Mouse (Mus musculus): ENCODE data around the gene Gimap8. TPM values are rescaled to one million over a fixed set of nuclear protein-coding genes. Genes with fewer than 3 reads are reported as not detected.

The Gimap8 gene
- polyA plus RNA-seq, 1 experiment from 2014 or later = 0.93 TPM

DNA sequence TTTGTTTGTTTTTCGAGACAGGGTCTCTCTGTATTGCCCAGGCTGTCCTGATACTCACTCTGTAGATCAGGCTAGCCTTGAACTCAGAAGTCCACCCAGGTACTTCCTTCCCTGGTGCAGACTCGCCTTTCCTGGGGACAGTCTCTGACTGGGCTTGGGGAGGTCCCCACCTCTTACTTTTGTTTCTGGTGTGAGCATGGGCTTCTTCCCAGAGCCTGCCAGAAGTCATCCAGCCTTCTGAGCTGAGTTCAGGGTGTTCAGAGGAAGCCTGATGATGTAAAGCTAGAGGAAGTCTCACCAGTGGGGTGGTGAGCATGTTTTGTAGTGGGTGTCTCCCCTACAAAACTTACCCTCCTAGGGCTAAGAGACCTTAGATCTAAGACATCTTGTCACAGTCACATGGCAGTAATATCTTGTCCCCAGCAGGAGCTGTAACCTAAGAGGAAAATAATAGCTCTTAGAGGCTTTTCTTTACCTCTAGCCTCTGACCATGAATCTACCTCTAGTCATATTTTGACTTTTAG is 22.5 kb downstream of the Gimap8 start:
- no peak overlapping the region for H3K4me2 ChIP-seq
- no peaks in the 10 kb centered on the region for H3K36me3 ChIP-seq
- no peak for ATAC-seq
- no peaks in the 10 kb centered on the region; the same call in 1 of the 2 replicates for H3K4me1 ChIP-seq
- no peaks in the 10 kb centered on the region for H3K9me3 ChIP-seq (replicated peaks)
- WGBS (ENCODE audit: insufficient replicate concordance) = 51% methylated on average over 2 of the region's 2 CpGs
- no peaks in the 10 kb centered on the region; the same call in 1 of the 2 replicates for H3K27me3 ChIP-seq (replicated peaks)
- no peak overlapping the region for H3K27ac ChIP-seq
- H3K4me3 ChIP-seq = no peak overlapping the region
- no peak overlapping the region for H3K9ac ChIP-seq

GRCm38 (mm10) chr6:48674291-48675058 is 27.4 kb downstream of the Gimap8 start:
- no peak overlapping the region for H3K4me2 ChIP-seq
- H3K4me3 ChIP-seq = no peak overlapping the region
- H3K9ac ChIP-seq = no peak overlapping the region
- WGBS (ENCODE audit: insufficient replicate concordance) = 85% methylated on average over 9 of the region's 9 CpGs
- peaks cover 33% of the 10 kb centered on the region for H3K4me1 ChIP-seq
- no peak overlapping the region for H3K27ac ChIP-seq
- no peak for ATAC-seq
- H3K27me3 ChIP-seq (replicated peaks) = no peaks in the 10 kb centered on the region; the same call in 1 of the 2 replicates
- 0 out of 2 replicates have a peak, but pooled peaks cover 5% of the 10 kb centered on the region for H3K36me3 ChIP-seq
- H3K9me3 ChIP-seq (replicated peaks) = no peaks in the 10 kb centered on the region

DNA sequence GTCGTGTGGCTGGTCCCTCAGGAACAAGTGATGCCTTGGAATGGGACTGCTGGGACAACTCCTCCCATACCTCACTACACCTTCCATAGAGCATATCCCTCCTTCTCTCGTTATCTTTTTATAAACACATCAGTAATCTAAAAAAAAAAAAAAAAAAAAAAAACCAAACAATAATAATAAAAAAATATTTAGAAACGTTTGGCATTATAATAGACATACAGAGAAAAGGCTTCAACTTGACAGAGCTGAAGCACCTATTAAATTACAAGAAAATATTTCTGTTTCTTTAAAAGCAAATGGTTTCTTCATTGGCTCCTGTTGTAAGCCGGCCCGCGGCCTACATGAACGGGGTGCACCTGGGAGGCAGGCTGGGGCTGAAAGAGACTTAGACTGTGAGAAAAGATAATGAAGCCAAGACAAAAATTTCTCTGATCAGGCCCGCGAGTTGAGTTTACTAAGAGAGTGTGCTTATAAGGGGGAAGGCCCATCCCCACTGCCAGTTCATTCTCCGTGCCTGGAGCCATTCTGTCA is 28.4 kb downstream of the Gimap8 start:
- peak overlapping the region; percentile 67; the same call in 1 of the 2 replicates for H3K27ac ChIP-seq
- peak; percentile 38 for ATAC-seq
- WGBS (ENCODE audit: insufficient replicate concordance) = 25% methylated on average over 10 of the region's 10 CpGs
- H3K9ac ChIP-seq = peak overlapping the region; percentile 58
- peak overlapping the region; percentile 67 for H3K4me2 ChIP-seq
- H3K4me3 ChIP-seq = peak overlapping the region; percentile 53
- no peaks in the 10 kb centered on the region for H3K9me3 ChIP-seq (replicated peaks)
- no peaks in the 10 kb centered on the region; the same call in 1 of the 2 replicates for H3K27me3 ChIP-seq (replicated peaks)
- peaks cover 33% of the 10 kb centered on the region for H3K4me1 ChIP-seq
- peaks cover 10% of the 10 kb centered on the region; the same call in 1 of the 2 replicates for H3K36me3 ChIP-seq

GRCm38 (mm10) chr6:48675931-48676859 is 29.2 kb downstream of the Gimap8 start, which contains the start of gene Gimap9:
TSS of gene Gimap9 (plus strand) at chr6:48676129.
- ATAC-seq = peak; percentile 86
- WGBS (ENCODE audit: insufficient replicate concordance) = 12% methylated on average over 11 of the region's 13 CpGs
- H3K36me3 ChIP-seq = peaks cover 10% of the 10 kb centered on the region; the same call in 1 of the 2 replicates
- peak within 1 kb of the TSS; percentile 58 for H3K9ac ChIP-seq
- H3K4me1 ChIP-seq = peaks cover 33% of the 10 kb centered on the region
- H3K9me3 ChIP-seq (replicated peaks) = no peaks in the 10 kb centered on the region
- H3K27ac ChIP-seq = peak within 1 kb of the TSS; percentile 67
- H3K27me3 ChIP-seq (replicated peaks) = no peaks in the 10 kb centered on the region; the same call in 1 of the 2 replicates
- peak within 1 kb of the TSS; percentile 53 for H3K4me3 ChIP-seq
- peak within 1 kb of the TSS; percentile 67 for H3K4me2 ChIP-seq

GRCm38 (mm10) chr6:48676860-48677415 is 29.9 kb downstream of the Gimap8 start:
- Histone ChIP-seq H3K4me2 (peak overlapping the region; percentile 67), H3K9me3 (replicated peaks) (no peaks in the 10 kb centered on the region), H3K4me1 (peaks cover 33% of the 10 kb centered on the region), H3K27ac (no peak overlapping the region), H3K36me3 (peaks cover 10% of the 10 kb centered on the region; the same call in 1 of the 2 replicates), H3K9ac (peak overlapping the region; percentile 58; the same call in 1 of the 2 replicates), H3K27me3 (replicated peaks) (no peaks in the 10 kb centered on the region; the same call in 1 of the 2 replicates), H3K4me3 (peak overlapping the region; percentile 53)
- 75% methylated on average over 5 of the region's 5 CpGs for WGBS (ENCODE audit: insufficient replicate concordance)
- no peak for ATAC-seq

DNA sequence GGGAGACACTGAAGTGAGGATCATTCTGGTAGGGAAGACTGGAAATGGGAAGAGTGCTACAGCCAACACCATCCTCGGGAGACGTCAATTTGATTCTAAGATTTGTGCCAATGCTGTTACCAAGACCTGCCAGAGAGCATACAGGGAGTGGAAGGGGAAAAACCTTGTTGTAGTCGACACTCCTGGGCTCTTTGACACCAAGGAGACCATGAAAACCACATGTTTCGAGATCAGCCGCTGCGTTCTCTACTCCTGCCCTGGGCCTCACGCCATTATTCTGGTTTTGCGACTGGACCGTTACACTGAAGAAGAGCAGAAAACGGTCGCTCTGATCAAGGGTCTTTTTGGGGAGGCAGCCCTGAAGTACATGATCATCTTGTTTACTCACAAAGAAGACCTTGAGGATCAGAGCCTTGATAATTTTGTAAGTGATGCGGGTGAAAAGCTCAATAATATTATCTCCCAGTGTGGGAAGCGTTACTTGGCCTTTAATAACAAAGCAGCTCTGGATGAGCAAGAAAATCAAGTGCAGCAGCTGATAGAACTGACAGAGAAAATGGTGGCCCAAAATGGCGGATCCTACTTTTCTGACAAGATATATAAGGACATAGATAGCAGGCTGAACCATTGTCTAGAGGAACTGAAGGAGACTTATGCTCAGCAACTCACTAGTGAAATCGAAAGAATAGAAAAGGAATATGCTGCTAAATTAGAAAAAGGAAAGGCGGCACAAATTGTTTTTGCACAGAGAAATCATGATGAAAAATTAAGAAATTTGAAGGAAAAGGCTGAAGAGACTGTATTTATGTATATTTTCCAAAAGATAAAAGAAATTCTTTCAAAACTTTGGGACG is 30.7 kb downstream of the Gimap8 start:
- H3K4me3 ChIP-seq = no peak overlapping the region
- no peak overlapping the region for H3K9ac ChIP-seq
- 0 out of 2 replicates have a peak overlapping the region, but pooled peaks have one; percentile 67 for H3K4me2 ChIP-seq
- no peaks in the 10 kb centered on the region for H3K27me3 ChIP-seq (replicated peaks)
- ATAC-seq = no peak
- no peak overlapping the region for H3K27ac ChIP-seq
- 73% methylated on average over 17 of the region's 17 CpGs for WGBS (ENCODE audit: insufficient replicate concordance)
- H3K36me3 ChIP-seq = peaks cover 10% of the 10 kb centered on the region; the same call in 1 of the 2 replicates
- H3K9me3 ChIP-seq (replicated peaks) = no peaks in the 10 kb centered on the region
- H3K4me1 ChIP-seq = peaks cover 33% of the 10 kb centered on the region

DNA sequence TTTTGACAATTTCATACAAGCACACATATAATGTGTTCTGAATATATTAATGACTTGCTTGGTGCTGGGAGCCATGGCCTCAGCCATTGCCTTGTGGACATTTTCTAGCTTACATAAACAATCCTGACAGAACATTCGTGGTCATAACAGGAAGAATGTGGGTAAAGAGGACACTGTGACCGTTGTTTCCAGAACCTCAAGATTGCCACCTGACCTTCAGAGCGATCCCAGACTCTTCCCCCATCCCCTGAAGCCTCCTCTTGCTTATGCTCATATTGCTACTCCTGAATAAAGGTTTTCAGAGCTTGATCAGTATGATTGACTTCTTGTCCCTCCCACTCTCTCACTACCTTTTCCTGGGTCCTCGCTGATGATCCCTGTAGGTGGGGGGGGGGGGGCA is 31.4 kb downstream of the Gimap8 start:
- 42% methylated on average over 4 of the region's 4 CpGs for WGBS (ENCODE audit: insufficient replicate concordance)
- Histone ChIP-seq H3K27me3 (replicated peaks) (no peaks in the 10 kb centered on the region), H3K4me3 (no peak overlapping the region), H3K9me3 (replicated peaks) (no peaks in the 10 kb centered on the region), H3K27ac (no peak overlapping the region), H3K9ac (no peak overlapping the region), H3K4me2 (no peak overlapping the region), H3K36me3 (peaks cover 10% of the 10 kb centered on the region; the same call in 1 of the 2 replicates), H3K4me1 (peaks cover 33% of the 10 kb centered on the region)
- ATAC-seq = no peak

DNA sequence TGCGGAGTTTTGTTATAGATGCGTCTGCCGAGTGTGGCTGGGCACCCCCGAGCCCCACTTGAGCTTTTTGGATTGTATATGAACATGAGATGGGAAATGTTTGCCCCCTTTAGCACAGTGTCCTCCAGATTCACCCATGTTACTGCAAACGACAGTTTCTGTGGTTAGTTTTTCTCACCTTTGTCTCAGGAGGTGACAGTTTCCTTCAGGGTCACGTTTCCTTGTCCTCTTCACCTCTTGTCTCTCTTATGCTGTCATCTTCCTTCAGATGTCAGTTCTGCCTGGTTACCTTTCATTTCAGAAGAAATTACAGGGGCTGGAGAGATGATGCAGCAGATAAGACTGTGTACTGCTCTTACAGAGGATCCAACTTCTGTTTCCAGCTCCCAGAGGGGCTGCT is 32.7 kb downstream of the Gimap8 start:
- Histone ChIP-seq H3K27ac (no peak overlapping the region), H3K9me3 (replicated peaks) (no peaks in the 10 kb centered on the region), H3K4me2 (no peak overlapping the region), H3K4me3 (no peak overlapping the region), H3K9ac (no peak overlapping the region), H3K27me3 (replicated peaks) (no peaks in the 10 kb centered on the region), H3K36me3 (peaks cover 10% of the 10 kb centered on the region; the same call in 1 of the 2 replicates), H3K4me1 (peaks cover 32% of the 10 kb centered on the region)
- ATAC-seq = no peak
- WGBS (ENCODE audit: insufficient replicate concordance) = 70% methylated on average over 6 of the region's 6 CpGs

DNA sequence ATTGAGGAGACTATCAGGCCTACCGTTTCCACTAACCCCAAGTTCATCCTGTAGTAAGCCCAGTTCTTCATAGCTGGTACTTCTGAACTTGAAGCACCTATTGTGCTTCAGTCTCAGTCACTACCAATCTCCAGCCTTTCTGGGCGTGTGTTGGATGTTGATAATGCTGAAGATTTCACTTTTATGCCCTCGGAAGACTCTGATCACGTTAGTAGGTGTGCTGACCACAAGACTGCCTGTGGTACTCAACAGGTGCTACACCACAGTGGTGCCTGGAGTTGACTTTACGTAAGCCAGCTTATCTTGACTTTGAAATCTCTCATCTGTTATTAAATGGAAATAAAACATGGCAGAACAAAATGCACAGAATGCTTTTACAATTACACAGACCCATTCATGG is 33.4 kb downstream of the Gimap8 start:
- ATAC-seq = no peak
- H3K27ac ChIP-seq = no peak overlapping the region
- peaks cover 26% of the 10 kb centered on the region for H3K4me1 ChIP-seq
- peaks cover 10% of the 10 kb centered on the region; the same call in 1 of the 2 replicates for H3K36me3 ChIP-seq
- WGBS (ENCODE audit: insufficient replicate concordance) = 49% methylated on average over 5 of the region's 5 CpGs
- no peak overlapping the region for H3K9ac ChIP-seq
- no peaks in the 10 kb centered on the region for H3K27me3 ChIP-seq (replicated peaks)
- H3K9me3 ChIP-seq (replicated peaks) = no peaks in the 10 kb centered on the region
- H3K4me3 ChIP-seq = no peak overlapping the region
- H3K4me2 ChIP-seq = no peak overlapping the region

GRCm38 (mm10) chr6:48681472-48682090 is 34.5 kb downstream of the Gimap8 start:
- Histone ChIP-seq H3K36me3 (peaks cover 10% of the 10 kb centered on the region; the same call in 1 of the 2 replicates), H3K27me3 (replicated peaks) (no peaks in the 10 kb centered on the region), H3K4me1 (peaks cover 22% of the 10 kb centered on the region), H3K27ac (no peak overlapping the region), H3K9ac (no peak overlapping the region), H3K4me2 (no peak overlapping the region), H3K9me3 (replicated peaks) (no peaks in the 10 kb centered on the region), H3K4me3 (no peak overlapping the region)
- WGBS (ENCODE audit: insufficient replicate concordance) = 28% methylated on average over 3 of the region's 3 CpGs
- no peak for ATAC-seq

Data from liver, embryonic 12.5 days (tissue).